Comparison of ENCODE assay signal across 27 mouse cellular contexts in the genomic region with DNA sequence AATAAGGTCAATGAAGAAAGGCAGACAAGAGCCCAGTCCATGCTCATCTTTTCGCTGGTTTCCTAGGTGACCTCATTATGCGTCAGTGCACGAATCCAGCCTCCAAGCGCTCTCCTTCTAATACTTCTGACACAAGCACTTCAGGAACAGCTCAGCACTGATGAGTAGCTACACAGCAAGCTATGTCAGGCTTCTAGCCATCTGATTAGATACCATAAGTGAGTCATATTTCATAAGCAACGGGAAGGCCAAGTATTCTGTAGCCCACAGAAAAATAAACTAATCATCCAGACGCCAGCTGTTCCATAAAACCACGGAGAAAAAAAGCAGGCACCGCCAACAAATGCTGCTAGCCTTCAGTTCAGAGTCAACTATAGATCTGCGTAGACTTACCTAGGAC. TPM values are rescaled to one million over a fixed set of nuclear protein-coding genes. Genes with fewer than 3 reads are reported as not detected.
DNase-seq lines count a peak whose midpoint lies in the region; ATAC-seq and TF ChIP-seq lines count a peak whose summit lies in the region.
"Had no signal": no experiment of that assay in that cellular context is flagged by ENCODE, and none has a peak within 500 bp of the region (broad histone marks: within the 10 kb centered on the region; RNA-seq: fewer than 3 reads in every experiment).

No protein-coding gene starts in this region.

- no peak overlapping the region for H3K9ac ChIP-seq in hindbrain, embryonic 14.5 days
- no peak overlapping the region for H3K9ac ChIP-seq in hindbrain, embryonic 12.5 days
- no peak overlapping the region for H3K9ac ChIP-seq in lung, embryonic 14.5 days
- no peak overlapping the region for H3K9ac ChIP-seq in MEL (ENCODE audit: control insufficient read depth, low read depth, low read length, poor library complexity, severe bottlenecking)
- no peak overlapping the region for H3K9ac ChIP-seq in forebrain, embryonic 15.5 days (replicated peaks)
- H3K9ac ChIP-seq: heart, embryonic 12.5 days; liver, embryonic 14.5 days had no signal

- no peak overlapping the region for H3K27ac ChIP-seq in hindbrain, embryonic 14.5 days
- H3K27ac ChIP-seq in hindbrain, embryonic 12.5 days = no peak overlapping the region
- H3K27ac ChIP-seq in lung, embryonic 14.5 days (ENCODE audit: low read depth) = no peak overlapping the region
- H3K27ac ChIP-seq in MEL (ENCODE audit: control insufficient read depth, low read depth, low read length) = no peak overlapping the region
- H3K27ac ChIP-seq in forebrain, embryonic 15.5 days (replicated peaks) = no peak overlapping the region
- H3K27ac ChIP-seq: liver, embryonic 14.5 days had no signal

- no peak for TF ChIP-seq POLR2A in MEL (IDR thresholded peaks at IDR 0.05; ENCODE audit: control insufficient read depth in 1 of 2, insufficient read depth in 1 of 2, low read depth in 1 of 2, low read length in 2 of 2, poor library complexity in 1 of 2)

- H3K4me3 ChIP-seq in hindbrain, embryonic 14.5 days (replicated peaks; ENCODE audit: low read length) = no peak overlapping the region
- no peak overlapping the region for H3K4me3 ChIP-seq in hindbrain, embryonic 12.5 days
- no peak overlapping the region for H3K4me3 ChIP-seq in lung, embryonic 14.5 days (ENCODE audit: low read depth, low read length)
- no peak overlapping the region for H3K4me3 ChIP-seq in MEL (ENCODE audit: control insufficient read depth in 1 of 2, insufficient read depth in 1 of 2, low read depth in 2 of 2, low read length in 2 of 2)
- no peak overlapping the region for H3K4me3 ChIP-seq in forebrain, embryonic 15.5 days
- H3K4me3 ChIP-seq: heart, embryonic 12.5 days; megakaryocyte, embryonic 14.5 days had no signal

- TF ChIP-seq EP300 in MEL (IDR thresholded peaks at IDR 0.05; ENCODE audit: low read depth in 1 of 2, low read length in 2 of 2) = peak; percentile 59 to 64; a peak in 3 of 4 replicates

- TF ChIP-seq CTCF in lung, embryonic 14.5 days (IDR thresholded peaks at IDR 0.05; ENCODE audit: low read depth) = no peak
- TF ChIP-seq CTCF in MEL (IDR thresholded peaks at IDR 0.05 in 2 of 3, conservative IDR thresholded peaks at IDR 0.05 in 1 of 3; ENCODE audit: control insufficient read depth in 1 of 3, insufficient read depth in 1 of 3, low read depth in 2 of 3, low read length in 3 of 3, poor library complexity in 1 of 3, severe bottlenecking in 1 of 3) = no peak

- WGBS in hindbrain, embryonic 14.5 days = 64% methylated on average over 9 of the region's 9 CpGs
- 80% methylated on average over 9 of the region's 9 CpGs for WGBS in hindbrain, embryonic 12.5 days
- 52% methylated on average over 9 of the region's 9 CpGs for WGBS in lung, embryonic 14.5 days
- WGBS in forebrain, embryonic 15.5 days = 83% methylated on average over 9 of the region's 9 CpGs

- no peaks in the 10 kb centered on the region for H3K79me2 ChIP-seq in MEL (ENCODE audit: control insufficient read depth, insufficient read depth, low read length, poor library complexity)

- no peaks in the 10 kb centered on the region for H3K36me3 ChIP-seq in hindbrain, embryonic 14.5 days (replicated peaks; ENCODE audit: control insufficient read depth, insufficient read depth)
- no peaks in the 10 kb centered on the region for H3K36me3 ChIP-seq in hindbrain, embryonic 12.5 days
- no peaks in the 10 kb centered on the region for H3K36me3 ChIP-seq in lung, embryonic 14.5 days (ENCODE audit: insufficient read depth)
- H3K36me3 ChIP-seq in MEL (ENCODE audit: control insufficient read depth in 1 of 2, insufficient read depth in 2 of 2, low read length in 2 of 2) = peaks cover 0 to 2% of the 10 kb centered on the region in 2 experiments; a peak in 1 of 4 replicates
- no peaks in the 10 kb centered on the region for H3K36me3 ChIP-seq in forebrain, embryonic 15.5 days
- H3K36me3 ChIP-seq: G1E; heart, embryonic 12.5 days had no signal

- H3K27me3 ChIP-seq in hindbrain, embryonic 14.5 days (ENCODE audit: control insufficient read depth, insufficient read depth, low read length) = no peaks in the 10 kb centered on the region
- H3K27me3 ChIP-seq in hindbrain, embryonic 12.5 days = no peaks in the 10 kb centered on the region
- no peaks in the 10 kb centered on the region for H3K27me3 ChIP-seq in lung, embryonic 14.5 days (ENCODE audit: insufficient read depth, low read length)
- H3K27me3 ChIP-seq in MEL (ENCODE audit: control insufficient read depth in 1 of 2, insufficient read depth in 2 of 2, low read length in 2 of 2) = no peaks in the 10 kb centered on the region
- H3K27me3 ChIP-seq in forebrain, embryonic 15.5 days = no peaks in the 10 kb centered on the region
- H3K27me3 ChIP-seq: heart, embryonic 12.5 days; megakaryocyte, embryonic 14.5 days had no signal

- peak; percentile 27; the same call in 1 of the 2 replicates for ATAC-seq in hindbrain, embryonic 14.5 days (ENCODE audit: low FRiP score)
- no peak for ATAC-seq in hindbrain, embryonic 12.5 days (ENCODE audit: low FRiP score)
- no peak for ATAC-seq in lung, embryonic 14.5 days (ENCODE audit: insufficient read depth)
- no peak for ATAC-seq in forebrain, embryonic 15.5 days (replicated peaks)
- ATAC-seq: CD4-positive, CD25-positive, alpha-beta regulatory T cell, adult 4 months; forebrain, embryonic 16.5 days had no signal

- TF ChIP-seq RAD21 in MEL (IDR thresholded peaks at IDR 0.05; ENCODE audit: low read depth, low read length) = no peak

- H3K4me1 ChIP-seq in hindbrain, embryonic 14.5 days (replicated peaks; ENCODE audit: control insufficient read depth, insufficient read depth, low read length) = no peaks in the 10 kb centered on the region
- H3K4me1 ChIP-seq in hindbrain, embryonic 12.5 days = no peaks in the 10 kb centered on the region
- H3K4me1 ChIP-seq in lung, embryonic 14.5 days (ENCODE audit: insufficient read depth) = no peaks in the 10 kb centered on the region
- H3K4me1 ChIP-seq in MEL (ENCODE audit: control insufficient read depth in 1 of 2, insufficient read depth in 2 of 2, low read length in 2 of 2) = peaks cover 0 to 7% of the 10 kb centered on the region in 2 experiments; a peak in 2 of 4 replicates
- H3K4me1 ChIP-seq in forebrain, embryonic 15.5 days = no peaks in the 10 kb centered on the region
- H3K4me1 ChIP-seq: heart, embryonic 12.5 days; megakaryocyte, embryonic 14.5 days had no signal

- H3K9me3 ChIP-seq in hindbrain, embryonic 14.5 days (ENCODE audit: control insufficient read depth, low read length) = no peaks in the 10 kb centered on the region
- no peaks in the 10 kb centered on the region for H3K9me3 ChIP-seq in hindbrain, embryonic 12.5 days (replicated peaks)
- H3K9me3 ChIP-seq in lung, embryonic 14.5 days (ENCODE audit: low read depth, low read length) = no peaks in the 10 kb centered on the region
- no peaks in the 10 kb centered on the region for H3K9me3 ChIP-seq in MEL (replicated peaks; ENCODE audit: insufficient read depth, low read length)
- H3K9me3 ChIP-seq in forebrain, embryonic 15.5 days = no peaks in the 10 kb centered on the region
- H3K9me3 ChIP-seq: G1E; heart, embryonic 12.5 days had no signal

- no peak overlapping the region for H3K4me2 ChIP-seq in hindbrain, embryonic 14.5 days (replicated peaks)
- no peak overlapping the region for H3K4me2 ChIP-seq in hindbrain, embryonic 12.5 days (replicated peaks)
- no peak overlapping the region for H3K4me2 ChIP-seq in lung, embryonic 14.5 days
- no peak overlapping the region for H3K4me2 ChIP-seq in forebrain, embryonic 15.5 days (replicated peaks)
- H3K4me2 ChIP-seq: heart, embryonic 12.5 days had no signal

- no peak for DNase-seq in hindbrain, embryonic 14.5 days (ENCODE audit: low spot score)
- peak; percentile 3 for DNase-seq in lung, embryonic 14.5 days
- DNase-seq in lung, postnatal 10 days = no peak
- DNase-seq in MEL (ENCODE audit: low read depth, low spot score) = peak; percentile 60
- DNase-seq in layer of hippocampus, adult 9-11 months = peak; percentile 12
- no peak for DNase-seq in cerebellum, adult 18-20 months
- DNase-seq: adrenal gland, postnatal 10 days; cerebellum, adult 2 months; kidney, adult 2 months; kidney, postnatal 14 days; lung, postnatal 14 days had no signal

TF ChIP-seq in MEL, 35 proteins besides CTCF, POLR2A, EP300 and RAD21:
- TF ChIP-seq TBP (IDR thresholded peaks at IDR 0.05; ENCODE audit: low read depth, low read length) = no peak
- no peak for TF ChIP-seq UBTF (IDR thresholded peaks at IDR 0.05; ENCODE audit: borderline replicate concordance, insufficient read depth, low read depth, low read length)
- TF ChIP-seq ETS1 (IDR thresholded peaks at IDR 0.05; ENCODE audit: low read depth, low read length) = peak; percentile 78
- TF ChIP-seq TAL1 (IDR thresholded peaks at IDR 0.05; ENCODE audit: low read length) = 0 out of 2 replicates have a peak, but pooled peaks have one; percentile 5
- no peak for TF ChIP-seq NRF1 (IDR thresholded peaks at IDR 0.05; ENCODE audit: insufficient read depth, low read depth, low read length, poor library complexity, severe bottlenecking)
- TF ChIP-seq NELFE (IDR thresholded peaks at IDR 0.05; ENCODE audit: low read depth, low read length) = no peak
- TF ChIP-seq ZMIZ1 (IDR thresholded peaks at IDR 0.05; ENCODE audit: low read depth, low read length) = no peak
- TF ChIP-seq GATA1 (IDR thresholded peaks at IDR 0.05; ENCODE audit: low read depth, low read length) = peak; percentile 67
- TF ChIP-seq JUND (IDR thresholded peaks at IDR 0.05; ENCODE audit: low read depth, low read length) = 0 out of 2 replicates have a peak, but pooled peaks have one; percentile 19

RNA-seq across cellular contexts. Expression of a gene that starts 24.6 kb away (rescaled TPM):
- not detected in 2 replicates for polyA plus RNA-seq in hindbrain, embryonic 14.5 days (2014; fragmentation: Nextera tagmentation; extraction: Ambion mirVana)
- polyA plus RNA-seq in hindbrain, embryonic 12.5 days (2016; fragmentation: Nextera tagmentation; extraction: Ambion mirVana) = not detected in 2 replicates
- polyA plus RNA-seq in lung, embryonic 14.5 days (2014; fragmentation: Nextera tagmentation; extraction: Ambion mirVana) = not detected in 2 replicates
- total RNA-seq in MEL (2012; rRNA removed) = not detected in 2 replicates
- not detected for polyA plus RNA-seq in MEL (2012; ENCODE audit: insufficient read depth in 1 of 2, insufficient read length in 2 of 2, low read depth in 1 of 2, low replicate concordance in 2 of 2, missing spikeins in 1 of 2)
- not detected in 2 replicates for polyA plus RNA-seq in forebrain, embryonic 15.5 days (2015; fragmentation: Nextera tagmentation; extraction: Ambion mirVana)
- total RNA-seq: adrenal gland, postnatal 10 days; hematopoietic stem cell, adult 5-6 weeks; left cerebral cortex, adult 8-10 months; monocyte, adult 5-6 weeks had no signal
- polyA plus RNA-seq: CD4-positive, CD25-positive, alpha-beta regulatory T cell, adult 4 months; cerebellum, adult 2 months; embryonic facial prominence, embryonic 11.5 days; forebrain, embryonic 16.5 days; G1E; heart, embryonic 12.5 days; kidney, adult 2 months; limb, embryonic 11.5 days; liver, embryonic 14.5 days; neural tube, embryonic 14.5 days; stomach, embryonic 14.5 days; thymus, postnatal 0 days had no signal

Comparison
In these comparisons a context has a peak if more than half of its experiments do, and no peak if none do; other contexts are left out.
1. DNase-seq: peak in lung, embryonic 14.5 days (single experiment), MEL (single experiment) and layer of hippocampus, adult 9-11 months (single experiment); none in hindbrain, embryonic 14.5 days (single experiment), lung, postnatal 10 days (single experiment) and cerebellum, adult 18-20 months (0 of 2).